Mouse (Mus musculus) hindbrain, embryonic 13.5 days (tissue): Measurements from ENCODE around the gene Tmem163. TPM values are rescaled to one million over a fixed set of nuclear protein-coding genes. Genes with fewer than 3 reads are reported as not detected.

Experiments
- ATAC-seq: fragments of 200-750 bp; cut with Nextera tagmentation; 2 replicates; pipeline ENCODE4 v1.8.0; 2017; ENCODE audit warnings: moderate TSS enrichment; ENCODE audit not compliant: low FRiP score
- H3K27ac ChIP-seq: fragments of 300-500 bp; sonication (generic); 2 replicates; pipeline ENCODE4 v1.5.1; 2015; ENCODE audit warnings: inconsistent platforms, mild to moderate bottlenecking, moderate library complexity
- H3K27me3 ChIP-seq: fragments of 300-500 bp; sonication (generic); 2 replicates; pipeline ENCODE4 v1.6.1; 2015; ENCODE audit warnings: mild to moderate bottlenecking, inconsistent platforms
- H3K36me3 ChIP-seq: fragments of 300-500 bp; sonication (generic); 2 replicates; pipeline ENCODE4 v1.6.1; 2015; ENCODE audit warnings: mild to moderate bottlenecking, inconsistent platforms
- H3K4me1 ChIP-seq: fragments of 300-500 bp; sonication (generic); replicated peaks from 2 replicates; pipeline ENCODE4 v1.6.1; 2015; ENCODE audit warnings: inconsistent platforms
- H3K4me2 ChIP-seq: fragments of 300-500 bp; sonication (generic); 2 replicates; pipeline ENCODE4 v1.6.1; 2015; ENCODE audit warnings: inconsistent platforms, mild to moderate bottlenecking, moderate library complexity
- H3K4me3 ChIP-seq: fragments of 300-500 bp; sonication (generic); 2 replicates; pipeline ENCODE4 v1.5.1; 2015; ENCODE audit warnings: mild to moderate bottlenecking, inconsistent platforms
- H3K9ac ChIP-seq: fragments of 300-500 bp; sonication (generic); 2 replicates; pipeline ENCODE4 v1.6.1; 2015; ENCODE audit warnings: mild to moderate bottlenecking, inconsistent platforms
- H3K9me3 ChIP-seq: fragments of 300-500 bp; sonication (generic); 2 replicates; pipeline ENCODE4 v1.6.1; 2016; ENCODE audit warnings: inconsistent platforms
- WGBS: fragments of 180-500 bp; shearing (Covaris S2); methylation state at CpG from one replicate; pipeline ENCODE4 v1.1.7; 2015; 5-methylcytosine and 5-hydroxymethylcytosine counted together
- polyA plus RNA-seq: library from polyadenylated mRNA; unstranded; fragments of >200 nt; fragmentation: Nextera tagmentation; extraction: Ambion mirVana; gene quantifications from 2 replicates; pipeline ENCODE4 v1.2.1, GENCODE M21; 2015

Tmem163 gene
- polyA plus RNA-seq, 1 experiment from 2014 or later, result 47.5 TPM

DNA sequence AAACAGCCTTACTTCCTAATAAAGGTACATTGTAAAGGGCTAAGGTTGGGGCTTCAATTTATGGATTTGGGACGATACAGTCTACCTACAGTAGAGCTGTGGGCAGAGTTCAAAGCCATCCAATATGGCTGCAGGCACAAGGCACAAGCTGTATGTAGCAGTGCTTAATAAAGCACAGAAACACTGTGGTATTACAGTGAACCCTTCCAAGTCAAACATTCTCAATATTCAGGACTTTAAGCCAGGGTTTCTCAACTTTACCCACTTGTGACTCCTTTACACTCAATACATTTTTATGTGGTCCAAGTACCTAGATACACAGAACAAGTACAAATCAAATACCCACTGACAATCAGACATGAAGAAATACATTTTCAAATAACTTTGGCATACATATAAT is 93.2 kb downstream of the Tmem163 start:
- Histone ChIP-seq H3K4me1 (no peaks in the 10 kb centered on the region), H3K9ac (no peak overlapping the region), H3K4me3 (no peak overlapping the region), H3K4me2 (no peak overlapping the region), H3K27ac (no peak overlapping the region), H3K36me3 (no peaks in the 10 kb centered on the region), H3K27me3 (no peaks in the 10 kb centered on the region), H3K9me3 (no peaks in the 10 kb centered on the region)
- ATAC-seq, result no peak
- 100% methylated on average over 1 of the region's 1 CpGs for WGBS

GRCm38 (mm10) chr1:127577981-127578380 is 101.4 kb downstream of the Tmem163 start:
- Histone ChIP-seq H3K9ac (no peak overlapping the region), H3K27me3 (peaks cover 17% of the 10 kb centered on the region; the same call in 1 of the 2 replicates), H3K36me3 (no peaks in the 10 kb centered on the region), H3K4me2 (no peak overlapping the region), H3K4me1 (peaks cover 32% of the 10 kb centered on the region), H3K27ac (no peak overlapping the region), H3K4me3 (no peak overlapping the region), H3K9me3 (no peaks in the 10 kb centered on the region)
- 63% methylated on average over 5 of the region's 5 CpGs for WGBS
- ATAC-seq, result no peak

DNA sequence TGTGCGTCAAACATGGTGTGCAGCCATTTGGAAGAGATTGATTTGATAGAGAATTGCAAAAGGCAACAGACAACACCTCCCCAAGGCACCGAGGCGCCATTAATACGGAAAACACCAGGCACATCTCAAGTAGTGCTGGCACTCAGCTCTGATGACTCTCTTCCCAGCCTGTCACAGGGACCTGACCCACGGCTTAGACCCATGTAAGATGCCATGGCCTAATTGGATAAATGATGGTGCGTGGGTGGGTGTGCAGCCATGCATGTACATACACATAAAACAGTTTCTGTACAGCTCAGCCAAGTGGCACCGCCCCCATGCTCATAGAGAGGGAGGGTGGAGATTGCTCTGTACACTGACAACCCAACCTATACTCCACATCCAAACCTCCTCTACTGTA is 102.3 kb downstream of the Tmem163 start:
- Histone ChIP-seq H3K36me3 (no peaks in the 10 kb centered on the region), H3K27ac (peak overlapping the region; percentile 36; the same call in 1 of the 2 replicates), H3K27me3 (peaks cover 17% of the 10 kb centered on the region; the same call in 1 of the 2 replicates), H3K4me1 (peaks cover 34% of the 10 kb centered on the region), H3K9ac (no peak overlapping the region), H3K4me2 (peak overlapping the region; percentile 36), H3K9me3 (no peaks in the 10 kb centered on the region), H3K4me3 (no peak overlapping the region)
- WGBS, result 22% methylated on average over 7 of the region's 7 CpGs
- peak; percentile 76 for ATAC-seq

GRCm38 (mm10) chr1:127576563-127576962 is 102.8 kb downstream of the Tmem163 start:
- Histone ChIP-seq H3K4me2 (peak overlapping the region; percentile 36; the same call in 1 of the 2 replicates), H3K27ac (peak overlapping the region; percentile 60; the same call in 1 of the 2 replicates), H3K9ac (no peak overlapping the region), H3K36me3 (no peaks in the 10 kb centered on the region), H3K9me3 (no peaks in the 10 kb centered on the region), H3K27me3 (peaks cover 17% of the 10 kb centered on the region; the same call in 1 of the 2 replicates), H3K4me1 (peaks cover 34% of the 10 kb centered on the region), H3K4me3 (no peak overlapping the region)
- ATAC-seq, result no peak
- WGBS, result 13% methylated on average over 8 of the region's 8 CpGs

DNA sequence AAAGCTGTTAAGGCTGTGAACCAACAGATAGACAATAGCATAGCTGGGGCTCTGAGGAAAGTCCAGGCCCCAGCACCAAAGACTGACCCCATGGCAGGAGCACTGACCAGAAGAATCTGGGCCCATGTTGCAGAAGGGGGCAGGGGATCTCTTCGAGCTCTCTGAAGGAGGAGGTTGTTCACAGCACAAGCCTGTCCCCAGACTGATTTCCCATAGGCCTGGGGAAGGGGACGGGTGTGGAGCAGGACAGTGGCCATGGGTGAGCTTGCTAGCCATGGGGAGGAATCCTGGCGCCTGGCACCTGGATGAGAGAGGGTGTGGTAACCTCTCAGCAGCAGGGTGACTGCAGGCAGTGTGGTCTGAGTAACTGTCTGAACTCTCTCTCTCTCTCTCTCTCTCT is 103.2 kb downstream of the Tmem163 start:
- Histone ChIP-seq H3K36me3 (no peaks in the 10 kb centered on the region), H3K27me3 (peaks cover 17% of the 10 kb centered on the region; the same call in 1 of the 2 replicates), H3K9me3 (no peaks in the 10 kb centered on the region), H3K4me3 (no peak overlapping the region), H3K4me1 (peaks cover 34% of the 10 kb centered on the region), H3K27ac (peak overlapping the region; percentile 60), H3K9ac (no peak overlapping the region), H3K4me2 (no peak overlapping the region)
- WGBS, result 10% methylated on average over 3 of the region's 3 CpGs
- peak; percentile 43 for ATAC-seq

DNA sequence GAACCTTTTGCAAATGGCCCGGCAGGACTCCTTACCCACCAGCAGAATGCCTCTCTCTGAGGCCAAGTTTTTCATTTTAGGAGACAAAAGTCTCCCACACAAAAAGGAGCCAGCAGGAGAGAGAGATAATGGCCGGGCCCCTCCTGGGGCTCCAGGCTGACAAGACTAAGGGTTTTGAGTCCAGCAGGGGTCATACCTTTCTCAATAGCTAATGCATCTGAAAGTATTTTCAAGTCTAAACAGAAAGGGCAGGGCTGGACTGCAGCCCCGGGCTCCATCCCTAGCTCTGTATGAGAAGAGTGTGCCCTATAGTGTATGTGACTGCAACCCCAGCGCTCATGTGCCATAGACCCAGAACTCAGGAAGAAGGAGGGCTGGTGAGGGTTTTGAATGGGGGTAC is 103.7 kb downstream of the Tmem163 start:
- H3K9ac ChIP-seq, result no peak overlapping the region
- peaks cover 14% of the 10 kb centered on the region; the same call in 1 of the 2 replicates for H3K27me3 ChIP-seq
- peak; percentile 37; the same call in 1 of the 2 replicates for ATAC-seq
- 5% methylated on average over 4 of the region's 4 CpGs for WGBS
- H3K4me2 ChIP-seq, result no peak overlapping the region
- H3K9me3 ChIP-seq, result no peaks in the 10 kb centered on the region
- H3K36me3 ChIP-seq, result no peaks in the 10 kb centered on the region
- H3K27ac ChIP-seq, result peak overlapping the region; percentile 60
- no peak overlapping the region for H3K4me3 ChIP-seq
- peaks cover 34% of the 10 kb centered on the region for H3K4me1 ChIP-seq

- H3K4me3 ChIP-seq, result no peak overlapping the region
- WGBS, result 75% methylated on average over 3 of the region's 3 CpGs
- H3K27ac ChIP-seq, result no peak overlapping the region
- no peaks in the 10 kb centered on the region for H3K36me3 ChIP-seq
- peaks cover 9% of the 10 kb centered on the region; the same call in 1 of the 2 replicates for H3K27me3 ChIP-seq
- no peak overlapping the region for H3K9ac ChIP-seq
- no peaks in the 10 kb centered on the region for H3K9me3 ChIP-seq
- ATAC-seq, result no peak
- peaks cover 34% of the 10 kb centered on the region for H3K4me1 ChIP-seq
- H3K4me2 ChIP-seq, result no peak overlapping the region
Observed at GRCm38 (mm10) chr1:127573186-127573585, 106.2 kb downstream of the Tmem163 start.

DNA sequence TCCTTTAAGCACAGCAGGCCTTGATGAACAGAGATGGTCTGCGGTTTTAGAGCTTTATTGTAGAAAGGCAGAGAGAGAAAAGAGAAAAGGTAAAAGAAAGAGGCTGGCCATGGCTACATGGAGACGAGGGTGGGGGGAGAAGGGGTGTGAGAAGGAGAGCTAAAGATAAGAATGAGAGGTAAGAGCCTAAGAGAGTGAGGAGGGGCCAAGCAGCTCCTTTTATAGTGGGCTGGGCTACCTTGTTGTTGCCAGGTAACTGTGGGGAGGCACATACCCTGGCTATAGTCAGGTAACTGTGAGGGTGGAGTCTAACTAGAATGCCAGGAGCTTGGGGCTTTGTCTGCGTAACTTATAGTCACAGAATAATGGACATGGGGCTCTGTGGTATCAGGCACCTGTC is 110.7 kb downstream of the Tmem163 start:
- WGBS, result 82% methylated on average over 3 of the region's 3 CpGs
- Histone ChIP-seq H3K4me1 (peaks cover 5% of the 10 kb centered on the region; the same call in 1 of the 2 replicates), H3K4me2 (no peak overlapping the region), H3K4me3 (no peak overlapping the region), H3K27me3 (peaks cover 9% of the 10 kb centered on the region; the same call in 1 of the 2 replicates), H3K9ac (no peak overlapping the region), H3K27ac (no peak overlapping the region), H3K36me3 (no peaks in the 10 kb centered on the region), H3K9me3 (no peaks in the 10 kb centered on the region)
- ATAC-seq, result no peak

DNA sequence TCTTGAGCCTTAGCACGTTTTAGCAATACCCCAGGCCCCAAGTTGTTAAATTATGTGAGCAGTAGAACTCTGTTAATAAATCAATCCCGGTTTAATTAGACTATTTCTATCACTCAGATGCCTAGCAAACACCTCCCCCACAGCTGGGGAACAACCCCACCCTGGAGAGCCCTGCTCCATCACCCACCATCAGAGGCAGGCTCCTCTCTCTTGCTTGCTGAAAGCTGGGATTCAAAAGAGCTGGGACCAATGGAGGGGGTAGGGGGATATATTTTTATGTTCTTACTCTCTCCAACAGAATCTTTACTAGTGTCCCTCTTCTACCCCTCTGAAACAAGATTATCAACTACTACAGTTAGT is 122.9 kb downstream of the Tmem163 start:
- H3K27ac ChIP-seq, result peak overlapping the region; percentile 85
- 17% methylated on average over 2 of the region's 2 CpGs for WGBS

DNA sequence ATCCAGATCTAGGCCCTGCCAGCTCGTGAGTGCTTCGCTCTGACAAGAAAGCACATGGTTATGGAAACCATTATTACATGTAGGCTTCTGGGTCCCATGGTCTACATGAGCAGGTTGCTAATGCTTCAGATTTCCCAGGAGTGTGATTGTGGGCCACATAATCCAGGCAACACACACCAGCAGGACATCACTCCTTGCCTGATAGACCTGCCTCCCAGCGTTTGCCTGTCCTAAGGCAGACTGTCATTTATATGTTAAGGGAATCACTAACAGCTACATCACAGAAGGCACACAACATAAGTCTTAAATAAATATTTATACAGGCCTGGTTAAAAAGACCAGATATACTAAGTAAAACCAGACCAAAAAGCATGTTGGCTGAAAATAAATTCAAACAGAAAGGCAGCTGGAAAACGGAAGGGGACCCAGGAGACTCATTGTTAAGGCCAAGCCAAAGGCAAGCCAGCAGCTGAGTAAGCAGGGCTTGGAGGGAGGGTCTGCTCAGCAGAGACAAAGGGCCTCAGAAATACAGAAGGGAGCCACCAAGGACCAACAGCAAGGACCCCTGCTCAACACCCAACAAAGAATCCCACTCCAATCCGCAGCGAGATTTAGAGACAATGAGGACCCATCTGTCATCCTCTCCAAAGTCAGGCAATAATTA is 123.4 kb downstream of the Tmem163 start:
- no peak overlapping the region for H3K4me3 ChIP-seq
- H3K9ac ChIP-seq, result 0 out of 2 replicates have a peak overlapping the region, but pooled peaks have one; percentile 35
- H3K27me3 ChIP-seq, result peaks cover 9% of the 10 kb centered on the region
- H3K9me3 ChIP-seq, result 0 out of 2 replicates have a peak, but pooled peaks cover 3% of the 10 kb centered on the region
- H3K4me1 ChIP-seq, result peaks cover 20% of the 10 kb centered on the region
- peak; percentile 90 for ATAC-seq
- WGBS, result 21% methylated on average over 6 of the region's 6 CpGs
- H3K27ac ChIP-seq, result peak overlapping the region; percentile 85
- H3K4me2 ChIP-seq, result no peak overlapping the region
- no peaks in the 10 kb centered on the region for H3K36me3 ChIP-seq

More for the DNA sequence above, 122.9 kb downstream of the Tmem163 start:
- no peak overlapping the region for H3K4me2 ChIP-seq
- no peak overlapping the region for H3K4me3 ChIP-seq
- 0 out of 2 replicates have a peak overlapping the region, but pooled peaks have one; percentile 35 for H3K9ac ChIP-seq
- H3K4me1 ChIP-seq, result peaks cover 20% of the 10 kb centered on the region
- 0 out of 2 replicates have a peak, but pooled peaks cover 3% of the 10 kb centered on the region for H3K9me3 ChIP-seq
- no peaks in the 10 kb centered on the region for H3K36me3 ChIP-seq
- peak; percentile 83 for ATAC-seq
- H3K27me3 ChIP-seq, result 0 out of 2 replicates have a peak, but pooled peaks cover 5% of the 10 kb centered on the region

DNA sequence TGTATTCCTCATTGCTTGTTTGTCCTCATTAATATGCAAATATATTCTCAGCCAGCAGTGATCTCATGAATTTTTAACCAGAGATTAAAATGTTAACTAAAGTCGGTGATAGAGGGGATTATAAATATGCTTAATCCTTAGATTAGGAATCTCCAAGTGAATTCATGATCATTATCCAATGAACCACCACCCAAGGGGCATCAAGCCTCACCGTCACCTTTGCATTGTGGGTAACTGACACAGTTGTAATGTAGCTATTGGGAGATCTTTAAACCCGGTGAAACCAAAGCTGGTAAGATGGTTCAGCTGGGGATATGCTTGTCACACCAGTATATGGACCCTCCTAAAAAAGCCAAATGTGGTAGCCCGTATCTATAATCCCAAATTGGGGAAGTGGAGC is 131.3 kb downstream of the Tmem163 start:
- Histone ChIP-seq H3K36me3 (no peaks in the 10 kb centered on the region), H3K9ac (no peak overlapping the region), H3K27me3 (peaks cover 25% of the 10 kb centered on the region), H3K27ac (no peak overlapping the region), H3K4me3 (no peak overlapping the region), H3K4me1 (0 out of 2 replicates have a peak, but pooled peaks cover 2% of the 10 kb centered on the region), H3K4me2 (no peak overlapping the region), H3K9me3 (no peaks in the 10 kb centered on the region)
- WGBS, result 44% methylated on average over 4 of the region's 4 CpGs
- no peak for ATAC-seq

GRCm38 (mm10) chr1:127542756-127543155 is 136.6 kb downstream of the Tmem163 start:
- ATAC-seq, result no peak
- no peak overlapping the region for H3K9ac ChIP-seq
- peaks cover 15% of the 10 kb centered on the region for H3K4me1 ChIP-seq
- H3K27ac ChIP-seq, result no peak overlapping the region
- H3K36me3 ChIP-seq, result no peaks in the 10 kb centered on the region
- H3K27me3 ChIP-seq, result peaks cover 43% of the 10 kb centered on the region
- WGBS, result 25% methylated on average over 1 of the region's 1 CpGs
- no peak overlapping the region for H3K4me3 ChIP-seq
- no peaks in the 10 kb centered on the region for H3K9me3 ChIP-seq
- H3K4me2 ChIP-seq, result no peak overlapping the region

DNA sequence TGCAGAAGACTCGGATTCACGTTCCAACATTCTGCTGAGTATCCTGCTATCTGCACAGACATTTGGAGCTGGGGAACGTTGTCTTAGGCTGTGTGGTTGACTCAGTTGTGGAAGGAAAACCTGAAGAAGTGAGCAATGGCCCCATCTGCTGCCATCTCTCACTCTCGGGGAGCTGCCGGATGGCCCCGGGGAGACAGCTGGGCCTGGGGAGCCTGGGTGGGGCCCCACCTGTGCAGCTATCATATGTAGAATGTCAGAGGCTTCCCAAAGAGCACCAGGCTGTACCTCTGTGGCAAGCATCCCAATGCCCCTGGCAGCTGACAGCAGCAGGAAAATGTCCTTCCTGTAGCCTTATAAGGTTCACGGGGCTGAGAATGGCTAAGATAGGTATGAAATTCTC is 137.4 kb downstream of the Tmem163 start:
- Histone ChIP-seq H3K9me3 (no peaks in the 10 kb centered on the region), H3K9ac (no peak overlapping the region), H3K4me1 (peaks cover 23% of the 10 kb centered on the region), H3K4me2 (no peak overlapping the region), H3K27me3 (peaks cover 43% of the 10 kb centered on the region), H3K36me3 (no peaks in the 10 kb centered on the region), H3K4me3 (no peak overlapping the region), H3K27ac (peak overlapping the region; percentile 1; the same call in 1 of the 2 replicates)
- ATAC-seq, result no peak
- WGBS, result 90% methylated on average over 7 of the region's 7 CpGs
